In the genomic region with DNA sequence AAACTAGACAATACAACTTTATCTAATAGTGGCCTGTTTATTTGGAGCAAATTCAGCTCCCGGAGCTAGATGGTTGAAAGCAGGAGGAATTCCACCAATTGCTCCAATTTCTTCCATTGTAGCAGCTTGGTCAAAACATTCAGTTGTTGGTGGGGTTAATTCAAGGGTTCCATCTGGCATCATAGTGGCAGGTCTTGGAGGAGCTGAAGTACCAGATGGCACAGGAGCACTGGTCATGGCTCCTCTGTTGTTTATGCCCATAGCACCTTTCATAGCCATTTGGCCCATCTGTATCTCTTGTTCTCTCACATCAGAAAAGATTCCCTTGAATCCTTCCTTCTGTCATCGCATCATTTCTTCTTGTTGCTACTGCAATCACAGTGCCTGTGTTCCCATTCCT, we compare ENCODE assay signal across 24 mouse cellular contexts. TPM values are rescaled to one million over a fixed set of nuclear protein-coding genes. Genes with fewer than 3 reads are reported as not detected.
DNase-seq lines count a peak whose midpoint lies in the region; ATAC-seq lines count a peak whose summit lies in the region.
"Had no signal": no experiment of that assay in that cellular context is flagged by ENCODE, and none has a peak within 500 bp of the region (broad histone marks: within the 10 kb centered on the region; RNA-seq: fewer than 3 reads in every experiment).

No protein-coding gene starts in this region.

- H3K9me3 ChIP-seq in heart, embryonic 12.5 days (replicated peaks): no peaks in the 10 kb centered on the region
- H3K9me3 ChIP-seq: embryonic facial prominence, embryonic 12.5 days; forebrain, embryonic 15.5 days; G1E; hindbrain, embryonic 10.5 days had no signal

- DNase-seq in cerebellum, postnatal 4 days (ENCODE audit: low spot score in 2 of 2): no peak
- DNase-seq in cerebellum, adult 18-20 months: peak; percentile 38 to 57
- DNase-seq in cerebellum, adult 9-11 months: peak; percentile 82
- DNase-seq in cerebellum, postnatal 36 days: peak; percentile 10 to 25
- no peak for DNase-seq in thymus, postnatal 36 days
- no peak for DNase-seq in embryo, embryonic 10.5 days (ENCODE audit: low spot score)
- DNase-seq: adrenal gland, postnatal 14 days; B cell, adult 2 months; gastrocnemius, postnatal 10 days; heart, adult 18-20 months; kidney, adult 8-10 months had no signal

- no peaks in the 10 kb centered on the region for H3K4me1 ChIP-seq in heart, embryonic 12.5 days (replicated peaks)
- H3K4me1 ChIP-seq: embryonic facial prominence, embryonic 12.5 days; forebrain, embryonic 15.5 days had no signal

- H3K36me3 ChIP-seq in heart, embryonic 12.5 days: no peaks in the 10 kb centered on the region
- H3K36me3 ChIP-seq: embryonic facial prominence, embryonic 12.5 days; forebrain, embryonic 15.5 days; G1E; hindbrain, embryonic 10.5 days had no signal

- ATAC-seq in cerebellum, adult (ENCODE audit: insufficient number of reproducible peaks, low FRiP score, low TSS enrichment): peak; percentile 89
- ATAC-seq in heart, embryonic 12.5 days (ENCODE audit: insufficient number of reproducible peaks, low FRiP score): no peak
- ATAC-seq: CD4-positive, CD25-positive, alpha-beta regulatory T cell, adult 4 months; forebrain, embryonic 15.5 days; inflammation-experienced regulatory T-cells, adult 6 months; intestine, postnatal 0 days had no signal

- WGBS in heart, embryonic 12.5 days: 74% methylated on average over 2 of the region's 2 CpGs

- no peak overlapping the region for H3K4me2 ChIP-seq in heart, embryonic 12.5 days
- H3K4me2 ChIP-seq: embryonic facial prominence, embryonic 12.5 days; forebrain, embryonic 15.5 days; heart, embryonic 11.5 days; hindbrain, embryonic 14.5 days had no signal

- H3K27ac ChIP-seq in heart, embryonic 12.5 days (ENCODE audit: poor library complexity, severe bottlenecking): no peak overlapping the region
- H3K27ac ChIP-seq: embryonic facial prominence, embryonic 12.5 days; forebrain, embryonic 15.5 days; hindbrain, embryonic 10.5 days; hindbrain, embryonic 14.5 days had no signal

- no peak overlapping the region for H3K9ac ChIP-seq in heart, embryonic 12.5 days
- H3K9ac ChIP-seq: embryonic facial prominence, embryonic 12.5 days; forebrain, embryonic 15.5 days; hindbrain, embryonic 14.5 days had no signal

- no peaks in the 10 kb centered on the region for H3K27me3 ChIP-seq in heart, embryonic 12.5 days (replicated peaks)
- H3K27me3 ChIP-seq: embryonic facial prominence, embryonic 12.5 days; forebrain, embryonic 15.5 days had no signal

- no peak overlapping the region for H3K4me3 ChIP-seq in heart, embryonic 12.5 days
- H3K4me3 ChIP-seq: embryonic facial prominence, embryonic 12.5 days; forebrain, embryonic 15.5 days; hindbrain, embryonic 10.5 days had no signal

RNA-seq across cellular contexts. Expression of a gene that starts 2.7 kb away (rescaled TPM):
- polyA plus RNA-seq in heart, embryonic 12.5 days (2016; fragmentation: Nextera tagmentation; extraction: Ambion mirVana): not detected in 2 replicates
- polyA plus RNA-seq: CD4-positive, CD25-positive, alpha-beta regulatory T cell, adult 4 months; embryonic facial prominence, embryonic 12.5 days; forebrain, embryonic 11.5 days; forebrain, embryonic 15.5 days; G1E; heart, embryonic 11.5 days; heart, embryonic 16.5 days; hindbrain, embryonic 10.5 days; hindbrain, embryonic 14.5 days; inflammation-experienced regulatory T-cells, adult 6 months; intestine, postnatal 0 days had no signal

RNA-seq across cellular contexts. Expression of a gene that starts 12.3 kb away (rescaled TPM):
- not detected in 2 replicates for polyA plus RNA-seq in heart, embryonic 12.5 days (2016; fragmentation: Nextera tagmentation; extraction: Ambion mirVana)
- polyA plus RNA-seq: CD4-positive, CD25-positive, alpha-beta regulatory T cell, adult 4 months; embryonic facial prominence, embryonic 12.5 days; forebrain, embryonic 11.5 days; forebrain, embryonic 15.5 days; G1E; heart, embryonic 11.5 days; heart, embryonic 16.5 days; hindbrain, embryonic 10.5 days; hindbrain, embryonic 14.5 days; inflammation-experienced regulatory T-cells, adult 6 months; intestine, postnatal 0 days had no signal

RNA-seq across cellular contexts. Expression of a gene that starts 29.7 kb away (rescaled TPM):
- polyA plus RNA-seq in heart, embryonic 12.5 days (2016; fragmentation: Nextera tagmentation; extraction: Ambion mirVana): not detected in 2 replicates
- polyA plus RNA-seq: CD4-positive, CD25-positive, alpha-beta regulatory T cell, adult 4 months; embryonic facial prominence, embryonic 12.5 days; forebrain, embryonic 11.5 days; forebrain, embryonic 15.5 days; G1E; heart, embryonic 11.5 days; heart, embryonic 16.5 days; hindbrain, embryonic 10.5 days; hindbrain, embryonic 14.5 days; inflammation-experienced regulatory T-cells, adult 6 months; intestine, postnatal 0 days had no signal

RNA-seq across cellular contexts. Expression of a gene that starts 41.7 kb away (rescaled TPM):
- polyA plus RNA-seq in heart, embryonic 12.5 days (2016; fragmentation: Nextera tagmentation; extraction: Ambion mirVana): not detected in 2 replicates
- polyA plus RNA-seq: CD4-positive, CD25-positive, alpha-beta regulatory T cell, adult 4 months; embryonic facial prominence, embryonic 12.5 days; forebrain, embryonic 11.5 days; forebrain, embryonic 15.5 days; G1E; heart, embryonic 11.5 days; heart, embryonic 16.5 days; hindbrain, embryonic 10.5 days; hindbrain, embryonic 14.5 days; inflammation-experienced regulatory T-cells, adult 6 months; intestine, postnatal 0 days had no signal

RNA-seq across cellular contexts. Expression of a gene that starts 49.1 kb away (rescaled TPM):
- not detected in 2 replicates for polyA plus RNA-seq in heart, embryonic 12.5 days (2016; fragmentation: Nextera tagmentation; extraction: Ambion mirVana)
- polyA plus RNA-seq: embryonic facial prominence, embryonic 12.5 days; forebrain, embryonic 11.5 days; forebrain, embryonic 15.5 days; G1E; heart, embryonic 11.5 days; heart, embryonic 16.5 days; hindbrain, embryonic 10.5 days; hindbrain, embryonic 14.5 days; inflammation-experienced regulatory T-cells, adult 6 months; intestine, postnatal 0 days had no signal

Comparison
In these comparisons a context has a peak if more than half of its experiments do, and no peak if none do; other contexts are left out.
1. DNase-seq: peak in cerebellum, adult 18-20 months (2 of 2), cerebellum, adult 9-11 months (single experiment) and cerebellum, postnatal 36 days (2 of 2); none in cerebellum, postnatal 4 days (0 of 2), thymus, postnatal 36 days (0 of 2) and embryo, embryonic 10.5 days (single experiment).